Mouse (Mus musculus) erythroblast, embryonic 14.5 days (primary cell): ENCODE results near the gene Odf3l2. TPM values are rescaled to one million over a fixed set of nuclear protein-coding genes. Genes with fewer than 3 reads are reported as not detected.

ENCODE experiments used
- H3K27me3 ChIP-seq: 2 replicates; pipeline ENCODE4 v1.6.1; 2012; ENCODE audit warnings: inconsistent platforms; ENCODE audit not compliant: control insufficient read depth
- H3K36me3 ChIP-seq: 2 replicates; pipeline ENCODE4 v1.6.1; 2012; ENCODE audit warnings: mild to moderate bottlenecking, inconsistent platforms; ENCODE audit not compliant: control insufficient read depth
- H3K4me1 ChIP-seq: 2 replicates; pipeline ENCODE4 v1.6.1; 2012; ENCODE audit warnings: inconsistent platforms; ENCODE audit not compliant: control insufficient read depth
- H3K4me3 ChIP-seq: replicated peaks from 2 replicates; pipeline ENCODE3; 2012; ENCODE audit warnings: moderate library complexity, mild to moderate bottlenecking, inconsistent platforms
- H3K9me3 ChIP-seq: 2 replicates; pipeline ENCODE4 v1.6.1; 2012; ENCODE audit warnings: low read length, inconsistent platforms, mixed read lengths; ENCODE audit not compliant: control insufficient read depth
- GATA1 ChIP-seq: IDR thresholded peaks from 2 replicates; pipeline ENCODE4 v1.6.1; 2012; ENCODE audit warnings: low read length, inconsistent platforms, mixed read lengths
- TAL1 ChIP-seq: IDR thresholded peaks from 3 replicates; pipeline ENCODE4 v1.6.1; 2012; ENCODE audit warnings: low read length, inconsistent platforms, mixed read lengths
- polyA plus RNA-seq: library from polyadenylated mRNA; stranded (reverse); fragments of >175 nt; gene quantifications from 2 replicates; pipeline ENCODE4 v1.2.3, GENCODE M21; 2012

The Odf3l2 gene
- polyA plus RNA-seq, 1 experiment = not detected

- no peaks in the 10 kb centered on the region for H3K36me3 ChIP-seq
- H3K4me1 ChIP-seq = peaks cover 9% of the 10 kb centered on the region
- TF ChIP-seq TAL1 = no peak
- no peak for TF ChIP-seq GATA1
- H3K9me3 ChIP-seq = no peaks in the 10 kb centered on the region
- peaks cover 35% of the 10 kb centered on the region for H3K27me3 ChIP-seq
- H3K4me3 ChIP-seq = no peak overlapping the region
Measured at GRCm38 (mm10) chr10:79615860-79616259, 29.7 kb downstream of the Odf3l2 start.

DNA sequence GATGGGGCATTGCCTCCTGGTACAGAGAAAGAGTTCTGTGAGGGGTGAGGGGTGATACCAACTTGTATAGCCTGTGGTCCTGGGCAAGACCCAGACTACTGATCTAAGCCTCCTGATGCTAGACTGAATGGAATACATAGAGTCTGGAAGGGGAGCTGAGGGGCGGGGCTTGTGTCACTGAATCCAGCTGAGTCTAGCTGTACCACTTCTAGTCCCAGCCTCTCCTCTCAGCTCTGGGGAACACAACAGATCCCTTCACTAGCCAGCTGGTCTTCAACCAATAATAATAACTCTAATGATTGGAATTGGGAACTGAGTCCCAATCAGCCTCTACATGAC, 31.3 kb downstream of the Odf3l2 start:
- no peaks in the 10 kb centered on the region for H3K36me3 ChIP-seq
- no peak for TF ChIP-seq GATA1
- TF ChIP-seq TAL1 = no peak
- peaks cover 37% of the 10 kb centered on the region for H3K27me3 ChIP-seq
- H3K4me1 ChIP-seq = peaks cover 9% of the 10 kb centered on the region
- H3K4me3 ChIP-seq = no peak overlapping the region
- H3K9me3 ChIP-seq = no peaks in the 10 kb centered on the region

- Histone ChIP-seq H3K36me3 (no peaks in the 10 kb centered on the region), H3K9me3 (no peaks in the 10 kb centered on the region), H3K4me3 (peak within 1 kb of the TSS; percentile 49), H3K27me3 (peaks cover 37% of the 10 kb centered on the region), H3K4me1 (peaks cover 9% of the 10 kb centered on the region)
- TF ChIP-seq GATA1 = no peak
- TF ChIP-seq TAL1 = no peak
Measured at GRCm38 (mm10) chr10:79613578-79614304, 31.8 kb downstream of the Odf3l2 start, which contains the start of gene C2cd4c. C2cd4c (minus strand) TSS chr10:79614025.

- Histone ChIP-seq H3K4me1 (peaks cover 11% of the 10 kb centered on the region), H3K4me3 (no peak overlapping the region), H3K27me3 (peaks cover 37% of the 10 kb centered on the region), H3K36me3 (no peaks in the 10 kb centered on the region), H3K9me3 (no peaks in the 10 kb centered on the region)
- TF ChIP-seq GATA1 (no peak), TAL1 (no peak)
Measured at GRCm38 (mm10) chr10:79612192-79613135, 33.1 kb downstream of the Odf3l2 start.

DNA sequence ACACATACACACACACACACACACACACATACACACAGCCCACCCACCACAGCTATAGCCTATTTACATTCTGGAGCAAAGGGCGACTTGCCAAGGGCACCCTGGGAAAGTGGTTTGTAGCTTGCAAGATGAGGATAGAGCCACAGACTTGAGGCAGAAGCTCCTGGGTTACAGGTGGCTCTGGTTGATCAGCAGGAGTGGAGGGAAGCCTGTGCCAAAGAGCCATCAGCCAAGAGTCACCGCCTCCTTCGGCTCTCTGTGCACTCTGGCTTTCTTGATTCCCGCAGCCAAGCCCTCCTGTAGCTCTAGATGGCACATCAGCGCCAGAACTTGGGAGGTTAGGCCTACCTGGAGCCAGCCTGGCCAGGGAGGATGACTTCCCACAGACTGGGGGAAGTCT, 34.2 kb downstream of the Odf3l2 start:
- peaks cover 37% of the 10 kb centered on the region for H3K27me3 ChIP-seq
- TF ChIP-seq GATA1 (no peak), TAL1 (no peak)

GRCm38 (mm10) chr10:79609276-79609675, 36.3 kb downstream of the Odf3l2 start:
- Histone ChIP-seq H3K4me1 (peaks cover 11% of the 10 kb centered on the region), H3K4me3 (no peak overlapping the region), H3K36me3 (no peaks in the 10 kb centered on the region), H3K27me3 (peaks cover 34% of the 10 kb centered on the region), H3K9me3 (no peaks in the 10 kb centered on the region)
- no peak for TF ChIP-seq GATA1
- no peak for TF ChIP-seq TAL1

More for the DNA sequence above, 34.2 kb downstream of the Odf3l2 start:
- H3K4me3 ChIP-seq = no peak overlapping the region
- no peaks in the 10 kb centered on the region for H3K9me3 ChIP-seq
- peaks cover 11% of the 10 kb centered on the region for H3K4me1 ChIP-seq
- H3K36me3 ChIP-seq = no peaks in the 10 kb centered on the region

- H3K9me3 ChIP-seq = no peaks in the 10 kb centered on the region
- H3K4me3 ChIP-seq = no peak overlapping the region
- TF ChIP-seq GATA1 (no peak), TAL1 (no peak)
- peaks cover 20% of the 10 kb centered on the region for H3K27me3 ChIP-seq
- H3K36me3 ChIP-seq = no peaks in the 10 kb centered on the region
- H3K4me1 ChIP-seq = peaks cover 2% of the 10 kb centered on the region; the same call in 1 of the 2 replicates
Measured at GRCm38 (mm10) chr10:79607892-79608291, 37.6 kb downstream of the Odf3l2 start.

GRCm38 (mm10) chr10:79606537-79606936, 39.0 kb downstream of the Odf3l2 start:
- Histone ChIP-seq H3K27me3 (peaks cover 8% of the 10 kb centered on the region), H3K4me3 (no peak overlapping the region), H3K9me3 (no peaks in the 10 kb centered on the region), H3K36me3 (no peaks in the 10 kb centered on the region), H3K4me1 (peaks cover 2% of the 10 kb centered on the region; the same call in 1 of the 2 replicates)
- TF ChIP-seq TAL1 (no peak), GATA1 (no peak)

DNA sequence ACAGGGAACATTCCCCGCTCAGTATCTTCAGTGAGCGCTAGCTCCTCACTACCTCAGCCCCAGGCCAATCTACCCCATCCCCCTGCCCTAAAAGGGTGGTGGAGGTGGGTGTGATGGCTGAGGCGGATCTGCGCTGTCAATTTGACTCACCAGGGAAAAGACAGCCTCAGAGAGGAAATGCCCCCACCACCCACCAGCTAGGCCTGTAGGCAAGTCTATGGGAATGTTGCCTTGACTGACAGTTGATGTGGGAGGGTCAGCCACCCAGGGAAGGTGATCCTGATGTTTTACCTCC, 47.7 kb downstream of the Odf3l2 start:
- no peaks in the 10 kb centered on the region for H3K36me3 ChIP-seq
- TF ChIP-seq GATA1 = no peak
- TF ChIP-seq TAL1 = no peak
- H3K9me3 ChIP-seq = no peaks in the 10 kb centered on the region
- H3K4me1 ChIP-seq = no peaks in the 10 kb centered on the region
- H3K27me3 ChIP-seq = peaks cover 4% of the 10 kb centered on the region
- H3K4me3 ChIP-seq = no peak overlapping the region
